Mouse (Mus musculus): ENCODE data around the gene Gsta4. TPM values are rescaled to one million over a fixed set of nuclear protein-coding genes. Genes with fewer than 3 reads are reported as not detected.

Gsta4 gene
- polyA plus RNA-seq, 1 experiment from 2014 or later: 40.2 TPM

Other genes with a start within 250 kb of the Gsta4 start
- not detected in 2 replicates for gene Gcm1, start 130.8 kb upstream of the Gsta4 start, polyA plus RNA-seq (2016; fragmentation: Nextera tagmentation; extraction: Ambion mirVana)
- 48.0 and 53.4 TPM in 2 replicates for gene Fbxo9, start 73.7 kb upstream of the Gsta4 start, polyA plus RNA-seq (2016; fragmentation: Nextera tagmentation; extraction: Ambion mirVana)
- 37.2 and 39.7 TPM in 2 replicates for gene Ick, start 73.6 kb upstream of the Gsta4 start, polyA plus RNA-seq (2016; fragmentation: Nextera tagmentation; extraction: Ambion mirVana)
- not detected in 2 replicates for gene Gsta1, start 47.9 kb downstream of the Gsta4 start, polyA plus RNA-seq (2016; fragmentation: Nextera tagmentation; extraction: Ambion mirVana)
- gene Gm3776, start 74.4 kb downstream of the Gsta4 start, polyA plus RNA-seq (2016; fragmentation: Nextera tagmentation; extraction: Ambion mirVana): not detected in 2 replicates
- not detected in 2 replicates for gene Gm10639, start 107.1 kb downstream of the Gsta4 start, polyA plus RNA-seq (2016; fragmentation: Nextera tagmentation; extraction: Ambion mirVana)
- not detected in 2 replicates for gene Omt2a, start 132.0 kb downstream of the Gsta4 start, polyA plus RNA-seq (2016; fragmentation: Nextera tagmentation; extraction: Ambion mirVana)
- gene Omt2b, start 144.8 kb downstream of the Gsta4 start, polyA plus RNA-seq (2016; fragmentation: Nextera tagmentation; extraction: Ambion mirVana): not detected in 2 replicates
- not detected in 2 replicates for gene Gsta2, start 173.0 kb downstream of the Gsta4 start, polyA plus RNA-seq (2016; fragmentation: Nextera tagmentation; extraction: Ambion mirVana)
- 0.70 TPM in 1 of 2 replicates, not detected in the other for gene Dppa5a, start 185.4 kb downstream of the Gsta4 start, polyA plus RNA-seq (2016; fragmentation: Nextera tagmentation; extraction: Ambion mirVana)
- 2.1 and 2.3 TPM in 2 replicates for gene Ooep, start 196.0 kb downstream of the Gsta4 start, polyA plus RNA-seq (2016; fragmentation: Nextera tagmentation; extraction: Ambion mirVana)
- 0.32 and 0.39 TPM in 2 replicates for gene Ddx43, start 213.0 kb downstream of the Gsta4 start, polyA plus RNA-seq (2016; fragmentation: Nextera tagmentation; extraction: Ambion mirVana)